Mouse (Mus musculus) midbrain, embryonic 16.5 days (tissue): Measurements from ENCODE around the gene Plekha7. TPM values are rescaled to one million over a fixed set of nuclear protein-coding genes. Genes with fewer than 3 reads are reported as not detected.

Experiments
- ATAC-seq: fragments of 200-750 bp; cut with Nextera tagmentation; 2 replicates; pipeline ENCODE4 v1.8.0; 2017; ENCODE audit warnings: moderate TSS enrichment
- H3K27ac ChIP-seq: fragments of 300-500 bp; sonication (generic); 2 replicates; pipeline ENCODE4 v1.5.1; 2014; ENCODE audit warnings: mild to moderate bottlenecking, low read length, mixed read lengths
- H3K27me3 ChIP-seq: fragments of 300-500 bp; sonication (generic); 2 replicates; pipeline ENCODE4 v1.6.1; 2014; ENCODE audit warnings: low read depth, low read length, mixed read lengths; ENCODE audit not compliant: control insufficient read depth, insufficient read depth
- H3K36me3 ChIP-seq: fragments of 300-500 bp; sonication (generic); 2 replicates; pipeline ENCODE4 v1.6.1; 2014; ENCODE audit warnings: mild to moderate bottlenecking, low read length, moderate library complexity, mixed read lengths; ENCODE audit not compliant: control insufficient read depth, insufficient read depth
- H3K4me1 ChIP-seq: fragments of 300-500 bp; sonication (generic); 2 replicates; pipeline ENCODE4 v1.6.1; 2014; ENCODE audit warnings: mild to moderate bottlenecking, low read length, mixed read lengths; ENCODE audit not compliant: control insufficient read depth, insufficient read depth
- H3K4me2 ChIP-seq: fragments of 300-500 bp; sonication (generic); 2 replicates; pipeline ENCODE4 v1.6.1; 2014; ENCODE audit warnings: mild to moderate bottlenecking, low read length, mixed read lengths
- H3K4me3 ChIP-seq: fragments of 300-500 bp; sonication (generic); 2 replicates; pipeline ENCODE4 v1.5.1; 2014; ENCODE audit warnings: low read depth, mild to moderate bottlenecking, low read length, moderate library complexity, mixed read lengths
- H3K9ac ChIP-seq: fragments of 300-500 bp; sonication (generic); 2 replicates; pipeline ENCODE4 v1.6.1; 2014; ENCODE audit warnings: low read depth, low read length, mixed read lengths
- H3K9me3 ChIP-seq: fragments of 300-500 bp; sonication (generic); replicated peaks from 2 replicates; pipeline ENCODE4 v1.6.1; 2014; ENCODE audit warnings: mild to moderate bottlenecking, low read length, mixed read lengths; ENCODE audit not compliant: control insufficient read depth, poor library complexity, severe bottlenecking
- WGBS: fragments of 180-500 bp; shearing (Covaris S2); extraction: QIAGEN DNeasy Blood & Tissue Kit; methylation state at CpG from one replicate; pipeline ENCODE4 v1.1.7; 2014; 5-methylcytosine and 5-hydroxymethylcytosine counted together
- polyA plus RNA-seq: library from polyadenylated mRNA; unstranded; fragments of >200 nt; fragmentation: Nextera tagmentation; extraction: Ambion mirVana; gene quantifications from 2 replicates; pipeline ENCODE4 v1.2.1, GENCODE M21; 2015

The Plekha7 gene
- polyA plus RNA-seq, 1 experiment from 2014 or later, result 12.8 TPM

DNA sequence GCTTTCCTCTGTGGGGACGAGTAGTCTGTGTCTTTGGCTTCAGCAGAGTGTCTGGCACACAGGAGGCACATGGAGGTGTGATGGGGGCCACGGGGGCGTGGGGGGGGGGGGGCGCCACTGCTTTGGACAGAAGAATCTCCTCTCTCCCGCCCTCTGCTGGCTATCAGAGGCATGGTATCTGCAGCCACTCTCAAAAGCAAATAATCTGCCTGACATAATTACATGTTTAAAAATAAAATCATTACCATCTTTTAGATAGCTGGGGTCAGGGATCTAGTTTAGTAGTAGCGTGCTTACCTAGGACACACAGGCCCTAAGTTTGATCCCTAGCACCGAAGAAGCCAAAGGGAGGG lies 60.8 kb downstream of the Plekha7 start:
- peak overlapping the region; percentile 40 for H3K4me2 ChIP-seq
- no peak overlapping the region for H3K4me3 ChIP-seq
- 9% methylated on average over 5 of the region's 7 CpGs for WGBS
- no peak overlapping the region for H3K27ac ChIP-seq
- peaks cover 14% of the 10 kb centered on the region for H3K4me1 ChIP-seq
- no peak for ATAC-seq
- H3K36me3 ChIP-seq, result no peaks in the 10 kb centered on the region
- H3K9ac ChIP-seq, result no peak overlapping the region
- no peaks in the 10 kb centered on the region for H3K9me3 ChIP-seq
- H3K27me3 ChIP-seq, result no peaks in the 10 kb centered on the region

- peaks cover 14% of the 10 kb centered on the region for H3K4me1 ChIP-seq
- H3K36me3 ChIP-seq, result no peaks in the 10 kb centered on the region
- peak; percentile 29; the same call in 1 of the 2 replicates for ATAC-seq
- H3K9ac ChIP-seq, result peak overlapping the region; percentile 45
- 0 out of 2 replicates have a peak overlapping the region, but pooled peaks have one; percentile 24 for H3K27ac ChIP-seq
- no peaks in the 10 kb centered on the region for H3K9me3 ChIP-seq
- peak overlapping the region; percentile 4; the same call in 1 of the 2 replicates for H3K4me3 ChIP-seq
- peak overlapping the region; percentile 40 for H3K4me2 ChIP-seq
- H3K27me3 ChIP-seq, result no peaks in the 10 kb centered on the region
- 28% methylated on average over 13 of the region's 15 CpGs for WGBS
Measured at GRCm38 (mm10) chr7:116246696-116247376, 61.3 kb downstream of the Plekha7 start.

DNA sequence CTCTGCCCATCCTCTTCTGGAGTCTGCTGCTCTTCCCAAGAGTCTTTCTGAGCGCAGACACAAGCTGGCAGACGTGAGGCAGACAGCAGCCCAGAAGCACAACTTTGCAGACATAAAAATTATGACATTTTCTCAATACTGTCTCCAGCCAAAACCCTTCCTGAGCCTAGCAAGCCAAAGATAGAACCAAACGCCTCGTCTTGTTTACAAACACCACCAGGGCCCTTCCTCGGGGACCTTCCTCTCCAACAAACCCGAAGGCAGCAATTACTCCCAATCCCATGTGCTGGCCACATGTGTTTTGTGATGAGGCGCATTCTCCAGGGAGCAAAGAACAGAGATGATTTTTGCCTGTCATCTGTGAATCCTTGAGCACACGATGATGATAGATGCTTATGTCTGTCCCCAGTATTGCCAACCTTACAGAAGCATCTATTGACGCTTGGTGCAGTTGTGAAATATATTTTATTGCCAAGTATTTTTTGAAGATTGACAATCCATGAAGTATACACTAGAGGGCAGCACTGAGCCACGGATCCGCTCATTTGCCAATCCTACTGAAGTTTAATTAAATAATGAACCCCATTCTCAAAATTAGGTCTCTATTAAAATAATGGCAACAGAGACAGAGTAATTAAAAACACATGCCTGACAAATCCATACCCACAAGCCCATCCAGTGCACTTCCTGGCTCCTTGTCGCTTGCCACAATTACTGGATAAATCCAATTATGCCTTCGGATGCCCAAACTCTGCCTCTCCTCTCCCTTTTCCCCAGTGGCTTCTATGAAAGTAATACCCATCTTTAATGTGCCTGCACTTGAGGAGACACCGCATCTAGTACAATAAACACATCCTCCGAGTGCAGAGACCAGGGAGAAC lies 62.1 kb downstream of the Plekha7 start:
- Histone ChIP-seq H3K27ac (0 out of 2 replicates have a peak overlapping the region, but pooled peaks have one; percentile 24), H3K9ac (peak overlapping the region; percentile 45), H3K4me2 (peak overlapping the region; percentile 40), H3K4me1 (peaks cover 14% of the 10 kb centered on the region), H3K36me3 (no peaks in the 10 kb centered on the region), H3K9me3 (no peaks in the 10 kb centered on the region), H3K4me3 (peak overlapping the region; percentile 4; the same call in 1 of the 2 replicates), H3K27me3 (no peaks in the 10 kb centered on the region)
- 33% methylated on average over 15 of the region's 15 CpGs for WGBS
- ATAC-seq, result peak; percentile 56; the same call in 1 of the 2 replicates

DNA sequence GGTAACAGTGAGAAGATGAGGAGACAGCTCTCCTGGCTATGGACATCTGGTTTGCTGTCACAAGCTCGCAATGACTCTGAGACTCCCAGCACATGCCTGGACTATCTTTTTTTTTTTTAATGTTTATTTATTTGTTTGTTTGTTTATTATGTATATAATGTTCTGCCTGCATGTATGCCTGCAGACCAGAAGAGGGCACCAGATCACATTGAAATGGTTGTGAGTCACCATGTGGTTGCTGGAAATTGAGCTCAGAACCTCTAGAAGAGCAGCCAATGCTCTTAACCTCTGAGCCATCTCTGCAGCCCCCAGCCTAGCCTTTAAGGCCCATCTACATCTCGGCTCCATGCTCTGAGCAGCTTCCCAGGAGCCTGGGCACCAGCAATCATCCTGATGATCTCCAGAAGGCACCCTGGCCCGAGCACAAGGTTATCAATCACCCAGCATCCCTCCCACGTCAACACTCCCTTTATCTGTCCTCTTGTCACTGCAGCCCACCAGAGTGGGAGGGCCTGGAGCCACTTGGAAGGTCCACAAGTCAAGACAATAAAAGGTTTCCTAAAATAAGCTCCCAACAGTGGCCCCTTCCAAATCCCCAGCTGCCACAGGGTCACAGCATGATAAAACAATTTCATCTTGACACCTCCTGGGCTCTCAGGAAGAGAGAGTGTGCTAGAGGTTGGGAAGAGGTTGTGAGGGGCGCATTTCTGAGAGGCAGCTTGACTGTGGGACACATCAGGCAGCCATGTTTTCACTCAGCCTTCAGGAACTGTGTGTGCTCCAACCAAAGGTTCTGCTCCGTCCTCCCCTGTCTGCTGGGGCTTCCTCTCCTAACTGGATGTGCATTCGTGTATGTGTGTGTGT lies 63.6 kb downstream of the Plekha7 start:
- Histone ChIP-seq H3K27me3 (no peaks in the 10 kb centered on the region), H3K9ac (no peak overlapping the region), H3K4me2 (no peak overlapping the region), H3K4me1 (peaks cover 14% of the 10 kb centered on the region), H3K9me3 (no peaks in the 10 kb centered on the region), H3K4me3 (no peak overlapping the region), H3K36me3 (no peaks in the 10 kb centered on the region), H3K27ac (no peak overlapping the region)
- WGBS, result 71% methylated on average over 7 of the region's 7 CpGs
- no peak for ATAC-seq

GRCm38 (mm10) chr7:116242810-116243209 lies 65.4 kb downstream of the Plekha7 start:
- no peak overlapping the region for H3K4me2 ChIP-seq
- H3K4me3 ChIP-seq, result no peak overlapping the region
- H3K9me3 ChIP-seq, result no peaks in the 10 kb centered on the region
- H3K9ac ChIP-seq, result no peak overlapping the region
- no peak for ATAC-seq
- WGBS, result 92% methylated on average over 3 of the region's 3 CpGs
- H3K4me1 ChIP-seq, result peaks cover 15% of the 10 kb centered on the region
- no peak overlapping the region for H3K27ac ChIP-seq
- H3K36me3 ChIP-seq, result no peaks in the 10 kb centered on the region
- no peaks in the 10 kb centered on the region for H3K27me3 ChIP-seq

DNA sequence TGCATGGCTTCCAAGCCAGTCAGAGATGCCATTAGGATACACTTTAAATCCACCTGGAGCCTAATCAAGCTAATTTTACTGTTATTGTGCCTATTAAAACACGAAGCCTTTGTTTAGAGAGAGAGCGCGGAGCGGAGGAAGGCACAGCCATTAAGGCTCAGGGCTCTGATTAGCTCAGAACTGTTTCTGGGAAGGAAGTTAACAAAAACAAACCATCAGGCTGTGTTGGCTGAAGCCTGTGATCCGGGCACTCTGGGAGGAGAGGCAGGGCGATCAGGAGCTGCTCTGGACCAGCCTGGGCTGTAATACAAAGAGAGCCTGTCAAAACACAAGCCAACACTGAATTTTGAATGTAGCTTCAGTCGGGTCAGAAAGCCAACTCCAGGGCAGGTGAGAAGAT lies 66.6 kb downstream of the Plekha7 start:
- Histone ChIP-seq H3K27me3 (no peaks in the 10 kb centered on the region), H3K36me3 (no peaks in the 10 kb centered on the region), H3K4me3 (no peak overlapping the region), H3K9me3 (no peaks in the 10 kb centered on the region), H3K9ac (no peak overlapping the region), H3K27ac (no peak overlapping the region), H3K4me1 (peaks cover 18% of the 10 kb centered on the region), H3K4me2 (no peak overlapping the region)
- ATAC-seq, result no peak
- WGBS, result 62% methylated on average over 7 of the region's 7 CpGs

- no peaks in the 10 kb centered on the region for H3K9me3 ChIP-seq
- no peaks in the 10 kb centered on the region for H3K27me3 ChIP-seq
- no peak for ATAC-seq
- 76% methylated on average over 12 of the region's 12 CpGs for WGBS
- H3K4me2 ChIP-seq, result no peak overlapping the region
- no peak overlapping the region for H3K4me3 ChIP-seq
- H3K27ac ChIP-seq, result no peak overlapping the region
- H3K4me1 ChIP-seq, result peaks cover 20% of the 10 kb centered on the region
- no peaks in the 10 kb centered on the region for H3K36me3 ChIP-seq
- H3K9ac ChIP-seq, result no peak overlapping the region
Measured at GRCm38 (mm10) chr7:116240791-116241474, 67.2 kb downstream of the Plekha7 start.

DNA sequence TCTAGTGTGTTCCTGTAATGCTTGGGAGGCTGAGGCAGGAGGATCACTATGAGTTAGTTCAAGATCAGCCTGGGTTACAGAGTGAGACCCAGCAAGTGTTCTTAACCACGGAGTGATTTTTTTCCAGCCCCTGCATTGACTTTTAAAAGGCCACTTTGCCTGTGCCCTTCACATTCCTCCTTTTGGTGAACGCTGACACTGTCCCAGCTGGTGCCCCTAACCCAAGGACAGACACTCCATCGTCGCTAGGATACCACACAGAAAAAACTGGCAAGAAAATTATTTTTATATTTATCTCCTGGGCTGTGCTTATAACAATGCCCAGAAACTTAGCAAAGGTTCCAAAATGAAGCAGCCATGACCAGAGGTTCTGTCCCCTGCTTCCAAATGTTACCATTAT lies 67.8 kb downstream of the Plekha7 start:
- ATAC-seq, result no peak
- H3K9me3 ChIP-seq, result no peaks in the 10 kb centered on the region
- H3K9ac ChIP-seq, result no peak overlapping the region
- no peak overlapping the region for H3K27ac ChIP-seq
- 71% methylated on average over 4 of the region's 4 CpGs for WGBS
- H3K36me3 ChIP-seq, result no peaks in the 10 kb centered on the region
- H3K4me2 ChIP-seq, result no peak overlapping the region
- no peaks in the 10 kb centered on the region for H3K27me3 ChIP-seq
- no peak overlapping the region for H3K4me3 ChIP-seq
- peaks cover 16% of the 10 kb centered on the region for H3K4me1 ChIP-seq
